Mouse (Mus musculus): ENCODE data around the gene Rdh7. TPM values are rescaled to one million over a fixed set of nuclear protein-coding genes. Genes with fewer than 3 reads are reported as not detected.

Gene Rdh7
- polyA plus RNA-seq, 1 experiment = not detected

- TF ChIP-seq CTCF (IDR thresholded peaks at IDR 0.05; ENCODE audit: control insufficient read depth, insufficient read depth, insufficient read length) (no peak), MAX (IDR thresholded peaks at IDR 0.05) (no peak), MYOG (IDR thresholded peaks at IDR 0.05; ENCODE audit: control insufficient read depth, extremely low read depth, insufficient read length) (no peak), MYOD1 (IDR thresholded peaks at IDR 0.05; ENCODE audit: control insufficient read depth, insufficient read length, low read depth) (no peak), USF1 (IDR thresholded peaks at IDR 0.05; ENCODE audit: low read depth) (no peak), FOSL1 (IDR thresholded peaks at IDR 0.05; ENCODE audit: insufficient read depth, low read length, poor library complexity, severe bottlenecking) (no peak), CEBPB (IDR thresholded peaks at IDR 0.05; ENCODE audit: low read depth) (no peak)
- Histone ChIP-seq H3K36me3 (ENCODE audit: control insufficient read depth, insufficient read depth) (no peaks in the 10 kb centered on the region), H3K4me3 (ENCODE audit: insufficient read depth, poor library complexity, severe bottlenecking) (no peak overlapping the region), H3K79me2 (ENCODE audit: control insufficient read depth, insufficient read depth) (no peaks in the 10 kb centered on the region), H3K79me3 (ENCODE audit: low read depth) (no peaks in the 10 kb centered on the region), H3K27me3 (ENCODE audit: control insufficient read depth, insufficient read depth, insufficient read length) (peaks cover 10% of the 10 kb centered on the region), H3ac (ENCODE audit: control insufficient read depth, insufficient read length, low read depth) (no peak overlapping the region)
These were observed 27.0 kb upstream of the Rdh7 start for GRCm38 (mm10) chr10:127915578-127915977.

- H3K27me3 ChIP-seq (ENCODE audit: control insufficient read depth, insufficient read depth, insufficient read length) = peaks cover 16% of the 10 kb centered on the region
- TF ChIP-seq CEBPB (IDR thresholded peaks at IDR 0.05; ENCODE audit: low read depth) (no peak), USF1 (IDR thresholded peaks at IDR 0.05; ENCODE audit: low read depth) (no peak), CTCF (IDR thresholded peaks at IDR 0.05; ENCODE audit: control insufficient read depth, insufficient read depth, insufficient read length) (no peak), FOSL1 (IDR thresholded peaks at IDR 0.05; ENCODE audit: insufficient read depth, low read length, poor library complexity, severe bottlenecking) (no peak), MYOD1 (IDR thresholded peaks at IDR 0.05; ENCODE audit: control insufficient read depth, insufficient read length, low read depth) (no peak), MYOG (IDR thresholded peaks at IDR 0.05; ENCODE audit: control insufficient read depth, extremely low read depth, insufficient read length) (no peak), MAX (IDR thresholded peaks at IDR 0.05) (no peak)
- H3K79me3 ChIP-seq (ENCODE audit: low read depth) = no peaks in the 10 kb centered on the region
- H3K79me2 ChIP-seq (ENCODE audit: control insufficient read depth, insufficient read depth) = no peaks in the 10 kb centered on the region
- H3ac ChIP-seq (ENCODE audit: control insufficient read depth, insufficient read length, low read depth) = no peak overlapping the region
- H3K36me3 ChIP-seq (ENCODE audit: control insufficient read depth, insufficient read depth) = no peaks in the 10 kb centered on the region
- no peak overlapping the region for H3K4me3 ChIP-seq (ENCODE audit: insufficient read depth, poor library complexity, severe bottlenecking)
These were observed 18.9 kb upstream of the Rdh7 start for GRCm38 (mm10) chr10:127907386-127907951.

- Histone ChIP-seq H3K36me3 (ENCODE audit: control insufficient read depth, insufficient read depth) (no peaks in the 10 kb centered on the region), H3K27me3 (ENCODE audit: control insufficient read depth, insufficient read depth, insufficient read length) (peaks cover 15% of the 10 kb centered on the region), H3ac (ENCODE audit: control insufficient read depth, insufficient read length, low read depth) (no peak overlapping the region), H3K79me2 (ENCODE audit: control insufficient read depth, insufficient read depth) (no peaks in the 10 kb centered on the region), H3K79me3 (ENCODE audit: low read depth) (no peaks in the 10 kb centered on the region), H3K4me3 (ENCODE audit: insufficient read depth, poor library complexity, severe bottlenecking) (no peak overlapping the region)
- no peak for TF ChIP-seq CTCF (IDR thresholded peaks at IDR 0.05; ENCODE audit: control insufficient read depth, insufficient read depth, insufficient read length)
These were observed 17.5 kb upstream of the Rdh7 start for GRCm38 (mm10) chr10:127906138-127906537.

GRCm38 (mm10) chr10:127904718-127905446, 16.3 kb upstream of the Rdh7 start:
- Histone ChIP-seq H3K27me3 (ENCODE audit: control insufficient read depth, insufficient read depth, insufficient read length) (peaks cover 14% of the 10 kb centered on the region), H3ac (ENCODE audit: control insufficient read depth, insufficient read length, low read depth) (no peak overlapping the region), H3K79me2 (ENCODE audit: control insufficient read depth, insufficient read depth) (no peaks in the 10 kb centered on the region), H3K36me3 (ENCODE audit: control insufficient read depth, insufficient read depth) (no peaks in the 10 kb centered on the region), H3K4me3 (ENCODE audit: insufficient read depth, poor library complexity, severe bottlenecking) (no peak overlapping the region), H3K79me3 (ENCODE audit: low read depth) (no peaks in the 10 kb centered on the region)
- TF ChIP-seq MAX (IDR thresholded peaks at IDR 0.05) (no peak), FOSL1 (IDR thresholded peaks at IDR 0.05; ENCODE audit: insufficient read depth, low read length, poor library complexity, severe bottlenecking) (no peak), CEBPB (IDR thresholded peaks at IDR 0.05; ENCODE audit: low read depth) (no peak), CTCF (IDR thresholded peaks at IDR 0.05; ENCODE audit: control insufficient read depth, insufficient read depth, insufficient read length) (no peak), MYOD1 (IDR thresholded peaks at IDR 0.05; ENCODE audit: control insufficient read depth, insufficient read length, low read depth) (no peak)

GRCm38 (mm10) chr10:127903116-127903515, 14.5 kb upstream of the Rdh7 start:
- no peaks in the 10 kb centered on the region for H3K79me2 ChIP-seq (ENCODE audit: control insufficient read depth, insufficient read depth)
- H3ac ChIP-seq (ENCODE audit: control insufficient read depth, insufficient read length, low read depth) = no peak overlapping the region
- H3K27me3 ChIP-seq (ENCODE audit: control insufficient read depth, insufficient read depth, insufficient read length) = peaks cover 21% of the 10 kb centered on the region
- no peak overlapping the region for H3K4me3 ChIP-seq (ENCODE audit: insufficient read depth, poor library complexity, severe bottlenecking)
- no peaks in the 10 kb centered on the region for H3K36me3 ChIP-seq (ENCODE audit: control insufficient read depth, insufficient read depth)
- H3K79me3 ChIP-seq (ENCODE audit: low read depth) = no peaks in the 10 kb centered on the region
- TF ChIP-seq CEBPB (IDR thresholded peaks at IDR 0.05; ENCODE audit: low read depth) = no peak
- TF ChIP-seq CTCF (IDR thresholded peaks at IDR 0.05; ENCODE audit: control insufficient read depth, insufficient read depth, insufficient read length) = no peak
- TF ChIP-seq USF1 (IDR thresholded peaks at IDR 0.05; ENCODE audit: low read depth) = no peak
- no peak for TF ChIP-seq MAX (IDR thresholded peaks at IDR 0.05)
- no peak for TF ChIP-seq MYOD1 (IDR thresholded peaks at IDR 0.05; ENCODE audit: control insufficient read depth, insufficient read length, low read depth)
- no peak for TF ChIP-seq MYOG (IDR thresholded peaks at IDR 0.05; ENCODE audit: control insufficient read depth, extremely low read depth, insufficient read length)
- TF ChIP-seq FOSL1 (IDR thresholded peaks at IDR 0.05; ENCODE audit: insufficient read depth, low read length, poor library complexity, severe bottlenecking) = no peak

- H3K27me3 ChIP-seq (ENCODE audit: control insufficient read depth, insufficient read depth, insufficient read length) = peaks cover 31% of the 10 kb centered on the region
- H3K79me3 ChIP-seq (ENCODE audit: low read depth) = no peaks in the 10 kb centered on the region
- TF ChIP-seq MYOG (IDR thresholded peaks at IDR 0.05; ENCODE audit: control insufficient read depth, extremely low read depth, insufficient read length) = no peak
- no peak for TF ChIP-seq CTCF (IDR thresholded peaks at IDR 0.05; ENCODE audit: control insufficient read depth, insufficient read depth, insufficient read length)
- no peak for TF ChIP-seq FOSL1 (IDR thresholded peaks at IDR 0.05; ENCODE audit: insufficient read depth, low read length, poor library complexity, severe bottlenecking)
- TF ChIP-seq CEBPB (IDR thresholded peaks at IDR 0.05; ENCODE audit: low read depth) = no peak
- no peak for TF ChIP-seq MAX (IDR thresholded peaks at IDR 0.05)
- TF ChIP-seq USF1 (IDR thresholded peaks at IDR 0.05; ENCODE audit: low read depth) = no peak
- no peaks in the 10 kb centered on the region for H3K36me3 ChIP-seq (ENCODE audit: control insufficient read depth, insufficient read depth)
- no peak overlapping the region for H3ac ChIP-seq (ENCODE audit: control insufficient read depth, insufficient read length, low read depth)
- H3K4me3 ChIP-seq (ENCODE audit: insufficient read depth, poor library complexity, severe bottlenecking) = no peak overlapping the region
- no peaks in the 10 kb centered on the region for H3K79me2 ChIP-seq (ENCODE audit: control insufficient read depth, insufficient read depth)
These were observed 13.1 kb upstream of the Rdh7 start for GRCm38 (mm10) chr10:127901751-127902150.

All from C2C12 (cell line).